1 mouse cellular context compared by ENCODE assay signal in the genomic region with DNA sequence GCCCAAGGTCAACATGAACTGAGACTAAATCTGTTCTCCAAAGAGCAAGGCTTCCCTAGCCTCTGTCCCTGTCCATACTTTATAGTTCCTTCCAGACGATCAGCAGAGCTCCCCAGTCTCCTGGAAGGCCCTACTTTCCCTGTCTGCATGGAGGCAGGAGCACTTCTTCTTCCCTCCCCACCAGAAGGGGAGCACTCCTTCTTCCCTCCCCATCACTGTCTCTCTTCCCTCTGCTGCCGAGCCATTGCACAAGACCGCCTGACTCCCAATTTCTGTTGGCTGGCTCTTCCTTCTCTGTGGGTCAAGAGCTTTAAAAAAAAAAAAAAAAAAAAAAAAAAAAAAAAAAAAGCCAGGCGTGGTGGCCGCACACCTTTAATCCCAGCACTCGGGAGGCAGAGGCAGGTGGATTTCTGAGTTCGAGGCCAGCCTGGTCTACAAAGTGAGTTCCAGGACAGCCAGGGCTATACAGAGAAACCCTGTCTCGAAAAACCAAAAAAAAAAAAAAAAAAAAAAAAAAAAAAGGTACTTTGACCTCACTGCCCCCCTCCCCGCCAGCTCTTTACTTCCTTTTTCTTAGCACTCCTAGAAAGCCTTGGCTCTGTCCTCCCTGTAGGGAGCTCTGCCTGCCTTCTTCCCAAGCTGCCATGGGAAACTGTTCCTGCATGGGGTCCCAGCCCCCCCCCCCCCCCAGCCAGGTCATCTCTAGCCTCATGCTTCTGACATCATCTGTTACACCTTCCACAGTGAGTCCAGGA.
A peak's percentile ranks its signal among the peaks of the same experiment; 100 is the strongest.
TF ChIP-seq lines count a peak whose summit lies in the region.

No protein-coding gene starts in this region.

TF ChIP-seq in CH12.LX, 34 proteins besides CTCF, POLR2A, EP300 and RAD21:
- no peak for TF ChIP-seq TBP (conservative IDR thresholded peaks at IDR 0.05; ENCODE audit: low read depth, low read length)
- TF ChIP-seq MAZ (IDR thresholded peaks at IDR 0.05; ENCODE audit: low read depth, low read length) = peak; percentile 72; the same call in 1 of the 2 replicates
- peak; percentile 95 for TF ChIP-seq ZNF384 (IDR thresholded peaks at IDR 0.05; ENCODE audit: low read depth, low read length)
